Mouse (Mus musculus): Measurements from ENCODE around the gene Dedd2.

GRCm38 (mm10) chr7:25235526-25235925 lies 15.1 kb upstream of the Dedd2 start:
- no peak for TF ChIP-seq EP300 (IDR thresholded peaks at IDR 0.05; ENCODE audit: low read depth)
- TF ChIP-seq CTCF (IDR thresholded peaks at IDR 0.05; ENCODE audit: low read depth), result no peak
